Mouse (Mus musculus) megakaryocyte, embryonic 14.5 days (primary cell): ENCODE data around the gene Sox6.

Experiments
- FLI1 ChIP-seq: IDR thresholded peaks from 2 replicates; pipeline ENCODE4 v1.6.1; 2012; ENCODE audit warnings: low read length, inconsistent platforms, mixed read lengths
- GATA1 ChIP-seq: IDR thresholded peaks from 3 replicates; pipeline ENCODE4 v1.6.1; 2012; ENCODE audit warnings: mixed read lengths, low read length, inconsistent platforms, borderline replicate concordance

GRCm38 (mm10) chr7:116039196-116039537 lies 571 bp upstream of the Sox6 start, which contains the start of gene 1110004F10Rik:
- no peak for TF ChIP-seq FLI1
- TF ChIP-seq GATA1 = no peak
